Comparison of ENCODE assay signal across 16 mouse cellular contexts in genomic region chr2:77903979-77904378, GRCm38 (mm10). TPM values are rescaled to one million over a fixed set of nuclear protein-coding genes. Genes with fewer than 3 reads are reported as not detected.
DNase-seq lines count a peak whose midpoint lies in the region.
"Had no signal": no experiment of that assay in that cellular context is flagged by ENCODE, and none has a peak within 500 bp of the region (broad histone marks: within the 10 kb centered on the region; RNA-seq: fewer than 3 reads in every experiment).

No protein-coding gene starts in this region.

- DNase-seq in 3T3-L1 (ENCODE audit: low read depth, low spot score): peak; percentile 68
- peak; percentile 73 for DNase-seq in adipocyte (ENCODE audit: low spot score)
- DNase-seq in gastrocnemius, postnatal 25 days: no peak
- DNase-seq in ovary, postnatal 36 days (ENCODE audit: low spot score): no peak
- DNase-seq: adrenal gland, adult 2 months; adrenal gland, adult 8-10 months; adrenal gland, postnatal 10 days; adrenal gland, postnatal 14 days; adrenal gland, postnatal 25 days; adrenal gland, postnatal 36 days; B cell, adult 2 months; cerebellum, adult 11 months; cerebellum, adult 11-12 months; cerebellum, adult 18-20 months; cerebellum, adult 2 months; cerebellum, adult 8-10 months had no signal

RNA-seq across cellular contexts. Expression of gene Cwc22, which starts 42.2 kb away (rescaled TPM):
- total RNA-seq in gastrocnemius, postnatal 25 days (2021): 10 to 100 TPM; 11.1 to 11.6 TPM

Comparison
In these comparisons a context has a peak if more than half of its experiments do, and no peak if none do; other contexts are left out.
1. DNase-seq: peak in 3T3-L1 (single experiment) and adipocyte (single experiment); none in gastrocnemius, postnatal 25 days (single experiment) and ovary, postnatal 36 days (single experiment).